Mouse (Mus musculus): ENCODE results near the gene Tmcc1. TPM values are rescaled to one million over a fixed set of nuclear protein-coding genes. Genes with fewer than 3 reads are reported as not detected.
A peak's percentile ranks its signal among the peaks of the same experiment; 100 is the strongest.

Tmcc1 gene
- polyA plus RNA-seq, 1 experiment from 2014 or later = 27.1 TPM

DNA sequence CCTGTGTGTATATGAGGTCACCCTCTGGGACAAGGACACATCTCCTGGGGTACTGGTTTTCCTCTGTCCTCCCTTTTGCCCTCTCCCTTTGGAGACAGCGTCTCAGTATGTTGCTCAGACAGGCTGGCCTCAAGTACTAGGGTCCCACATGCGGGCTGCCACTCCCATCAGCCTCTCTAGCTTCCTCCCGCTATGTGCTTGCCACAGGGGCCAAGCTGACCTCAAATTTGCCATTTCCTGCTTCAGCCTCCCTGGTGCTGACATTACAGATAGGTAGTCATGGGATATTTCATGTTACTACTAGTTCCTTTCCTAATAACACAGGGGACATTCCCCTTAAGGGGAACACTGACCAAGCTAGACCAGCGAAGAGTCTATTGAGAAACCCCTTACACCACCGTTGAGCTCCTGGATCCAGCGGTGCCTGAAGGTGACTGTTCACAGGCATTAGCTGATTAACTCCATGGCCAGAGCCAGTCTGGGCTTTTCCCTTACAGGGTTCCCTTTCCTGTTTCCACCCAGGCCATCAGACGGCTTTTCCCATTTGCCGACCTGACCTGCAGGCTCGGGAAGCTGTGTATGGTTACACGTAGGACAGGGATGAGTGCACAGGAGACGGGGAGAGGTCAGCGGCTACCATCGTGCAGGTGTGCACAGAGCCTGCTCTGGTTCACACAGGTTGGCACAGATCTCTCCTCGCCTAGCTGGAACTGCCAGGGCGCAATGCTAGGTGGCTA, 220.0 kb downstream of the Tmcc1 start:
- no peak overlapping the region for H3K4me3 ChIP-seq (ENCODE audit: low read depth, low read length)
- H3K27ac ChIP-seq (ENCODE audit: low read length) = no peak overlapping the region
- no peak overlapping the region for H3K9ac ChIP-seq (ENCODE audit: low read depth, low read length)
- no peak overlapping the region for H3K4me2 ChIP-seq (ENCODE audit: low read length)
- no peaks in the 10 kb centered on the region for H3K9me3 ChIP-seq (replicated peaks; ENCODE audit: control insufficient read depth, low read length, poor library complexity, severe bottlenecking)
- H3K4me1 ChIP-seq (ENCODE audit: control insufficient read depth, insufficient read depth, low read length) = no peaks in the 10 kb centered on the region
- no peak for ATAC-seq
- no peaks in the 10 kb centered on the region for H3K27me3 ChIP-seq (ENCODE audit: control insufficient read depth, insufficient read depth, low read depth, low read length)
- WGBS = 89% methylated on average over 15 of the region's 15 CpGs
- no peaks in the 10 kb centered on the region for H3K36me3 ChIP-seq (ENCODE audit: control insufficient read depth, insufficient read depth, low read length)

DNA sequence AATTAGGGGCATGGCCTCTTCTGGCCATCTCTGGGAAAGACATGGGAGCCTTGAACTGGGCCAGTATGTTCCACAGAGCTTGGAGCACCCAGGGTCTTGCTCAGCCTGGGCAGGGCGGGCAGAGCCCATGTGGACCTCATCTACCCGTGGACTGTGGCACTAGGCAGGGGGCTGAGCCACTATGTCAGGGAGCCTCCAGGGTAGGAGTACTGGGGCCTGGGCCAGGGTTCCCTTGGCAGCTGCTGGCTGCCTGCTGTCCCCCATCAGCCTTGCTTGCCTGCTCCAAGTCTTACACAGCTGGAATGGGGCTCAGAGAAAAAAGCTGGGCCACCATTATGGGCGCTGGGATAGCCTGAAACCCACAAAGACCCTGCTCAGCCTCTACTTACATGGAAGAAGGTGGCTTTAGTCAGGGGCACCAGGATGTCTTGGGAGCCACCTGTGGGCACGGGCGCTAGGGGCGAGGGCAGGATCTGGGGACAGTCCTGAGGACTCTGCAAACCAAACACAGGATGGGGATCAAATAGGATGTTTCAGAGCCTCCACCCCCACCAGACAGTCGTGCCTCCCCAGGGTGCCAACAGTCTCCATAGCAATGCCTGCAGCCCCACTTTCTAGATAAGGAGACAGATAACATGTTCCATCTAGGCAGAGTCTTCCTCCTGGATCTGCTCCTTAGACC, 221.1 kb downstream of the Tmcc1 start:
- H3K27ac ChIP-seq (ENCODE audit: low read length) = no peak overlapping the region
- H3K4me3 ChIP-seq (ENCODE audit: low read depth, low read length) = no peak overlapping the region
- no peak overlapping the region for H3K9ac ChIP-seq (ENCODE audit: low read depth, low read length)
- H3K4me1 ChIP-seq (ENCODE audit: control insufficient read depth, insufficient read depth, low read length) = no peaks in the 10 kb centered on the region
- H3K4me2 ChIP-seq (ENCODE audit: low read length) = no peak overlapping the region
- H3K9me3 ChIP-seq (replicated peaks; ENCODE audit: control insufficient read depth, low read length, poor library complexity, severe bottlenecking) = no peaks in the 10 kb centered on the region
- no peaks in the 10 kb centered on the region for H3K27me3 ChIP-seq (ENCODE audit: control insufficient read depth, insufficient read depth, low read depth, low read length)
- 74% methylated on average over 7 of the region's 7 CpGs for WGBS
- H3K36me3 ChIP-seq (ENCODE audit: control insufficient read depth, insufficient read depth, low read length) = no peaks in the 10 kb centered on the region
- no peak for ATAC-seq

DNA sequence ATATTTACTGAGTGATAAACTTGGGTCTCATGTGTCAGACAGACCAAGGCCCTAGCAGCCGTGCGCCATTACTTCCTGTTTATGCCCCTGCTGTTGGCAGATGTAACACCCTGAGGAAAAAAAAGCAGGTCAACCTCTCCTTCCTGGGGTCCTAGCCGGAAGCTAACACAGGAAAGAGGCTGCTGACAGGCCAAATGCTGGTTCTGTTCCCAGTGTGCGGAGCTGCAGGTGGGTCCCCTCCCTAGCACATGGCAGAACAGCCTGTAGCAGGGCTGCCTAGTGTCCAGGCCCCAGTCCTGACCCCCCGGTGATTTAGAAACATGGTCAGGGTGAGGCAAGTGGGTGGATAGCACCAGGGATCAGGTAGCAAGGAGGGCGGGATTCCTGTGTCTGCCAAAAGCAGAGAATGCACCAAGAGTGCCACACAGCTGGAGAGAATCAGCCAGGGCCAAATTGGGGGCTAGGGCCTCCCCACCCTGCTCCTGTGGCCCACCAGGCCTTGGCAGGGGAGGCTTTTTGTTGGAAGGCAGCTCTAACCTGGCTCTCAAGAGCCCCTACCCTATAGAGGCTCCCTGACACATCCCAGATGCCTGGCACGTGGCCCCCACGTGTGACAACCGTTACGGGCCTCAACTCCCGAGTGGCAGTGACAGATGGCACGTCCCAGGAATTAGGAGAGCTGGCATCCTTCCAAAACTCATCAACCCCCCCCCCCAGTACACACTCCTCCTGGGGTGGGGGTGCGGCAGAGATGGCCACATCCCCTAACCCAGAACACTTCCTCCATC, 221.8 kb downstream of the Tmcc1 start:
- 54% methylated on average over 13 of the region's 13 CpGs for WGBS
- Histone ChIP-seq H3K36me3 (ENCODE audit: control insufficient read depth, insufficient read depth, low read length) (no peaks in the 10 kb centered on the region), H3K9me3 (replicated peaks; ENCODE audit: control insufficient read depth, low read length, poor library complexity, severe bottlenecking) (no peaks in the 10 kb centered on the region), H3K4me2 (ENCODE audit: low read length) (no peak overlapping the region), H3K4me3 (ENCODE audit: low read depth, low read length) (no peak overlapping the region), H3K9ac (ENCODE audit: low read depth, low read length) (no peak overlapping the region), H3K27ac (ENCODE audit: low read length) (no peak overlapping the region), H3K27me3 (ENCODE audit: control insufficient read depth, insufficient read depth, low read depth, low read length) (no peaks in the 10 kb centered on the region), H3K4me1 (ENCODE audit: control insufficient read depth, insufficient read depth, low read length) (no peaks in the 10 kb centered on the region)
- no peak for ATAC-seq

DNA sequence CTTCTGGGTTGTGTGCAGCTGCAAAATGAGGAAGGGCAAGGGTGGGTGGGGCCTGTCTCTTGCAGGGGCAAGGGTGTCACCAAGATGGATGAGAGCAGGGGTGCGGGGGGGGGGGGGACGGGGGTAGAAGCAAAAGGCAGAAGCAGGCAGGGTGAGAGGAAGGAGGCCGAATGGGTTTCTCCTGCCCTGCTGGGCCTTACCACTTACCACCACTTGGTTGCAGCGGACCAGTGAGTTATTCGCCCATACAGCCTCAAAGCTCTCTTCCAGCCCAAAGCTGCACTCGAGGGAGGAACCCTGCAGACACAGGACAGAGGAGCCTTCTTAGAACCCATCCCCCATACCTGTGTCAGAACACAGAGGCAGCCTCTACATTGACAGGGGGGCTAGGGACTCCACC, 223.3 kb downstream of the Tmcc1 start:
- no peak overlapping the region for H3K4me3 ChIP-seq (ENCODE audit: low read depth, low read length)
- H3K9me3 ChIP-seq (replicated peaks; ENCODE audit: control insufficient read depth, low read length, poor library complexity, severe bottlenecking) = no peaks in the 10 kb centered on the region
- H3K27ac ChIP-seq (ENCODE audit: low read length) = no peak overlapping the region
- H3K4me1 ChIP-seq (ENCODE audit: control insufficient read depth, insufficient read depth, low read length) = no peaks in the 10 kb centered on the region
- WGBS = 71% methylated on average over 4 of the region's 6 CpGs
- H3K9ac ChIP-seq (ENCODE audit: low read depth, low read length) = no peak overlapping the region
- H3K27me3 ChIP-seq (ENCODE audit: control insufficient read depth, insufficient read depth, low read depth, low read length) = no peaks in the 10 kb centered on the region
- H3K36me3 ChIP-seq (ENCODE audit: control insufficient read depth, insufficient read depth, low read length) = no peaks in the 10 kb centered on the region
- H3K4me2 ChIP-seq (ENCODE audit: low read length) = no peak overlapping the region
- no peak for ATAC-seq

DNA sequence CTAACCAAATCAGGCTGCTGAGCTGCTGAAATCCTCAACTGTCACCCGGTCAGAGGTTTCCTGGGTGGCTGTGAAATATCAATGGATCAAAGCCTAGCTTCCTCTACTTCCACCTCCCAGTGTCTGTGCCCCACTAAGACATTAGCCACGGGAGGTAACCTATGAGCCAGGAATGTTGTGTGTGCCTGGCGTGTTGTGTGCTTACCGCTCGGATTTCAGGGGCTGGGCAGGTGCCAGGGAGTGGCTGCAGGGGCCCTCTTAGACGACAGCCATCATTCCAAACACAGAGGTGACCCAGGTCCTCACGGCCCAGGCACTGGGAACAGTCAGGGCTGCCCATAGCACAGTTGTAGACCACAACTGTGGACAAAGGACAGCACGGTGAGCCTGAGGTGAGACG, 224.2 kb downstream of the Tmcc1 start:
- no peaks in the 10 kb centered on the region for H3K9me3 ChIP-seq (replicated peaks; ENCODE audit: control insufficient read depth, low read length, poor library complexity, severe bottlenecking)
- H3K4me3 ChIP-seq (ENCODE audit: low read depth, low read length) = no peak overlapping the region
- no peak overlapping the region for H3K27ac ChIP-seq (ENCODE audit: low read length)
- no peaks in the 10 kb centered on the region for H3K36me3 ChIP-seq (ENCODE audit: control insufficient read depth, insufficient read depth, low read length)
- no peak overlapping the region for H3K9ac ChIP-seq (ENCODE audit: low read depth, low read length)
- 64% methylated on average over 9 of the region's 9 CpGs for WGBS
- H3K4me1 ChIP-seq (ENCODE audit: control insufficient read depth, insufficient read depth, low read length) = no peaks in the 10 kb centered on the region
- no peaks in the 10 kb centered on the region for H3K27me3 ChIP-seq (ENCODE audit: control insufficient read depth, insufficient read depth, low read depth, low read length)
- H3K4me2 ChIP-seq (ENCODE audit: low read length) = no peak overlapping the region
- 0 out of 2 replicates have a peak, but pooled peaks have one; percentile 4 for ATAC-seq

DNA sequence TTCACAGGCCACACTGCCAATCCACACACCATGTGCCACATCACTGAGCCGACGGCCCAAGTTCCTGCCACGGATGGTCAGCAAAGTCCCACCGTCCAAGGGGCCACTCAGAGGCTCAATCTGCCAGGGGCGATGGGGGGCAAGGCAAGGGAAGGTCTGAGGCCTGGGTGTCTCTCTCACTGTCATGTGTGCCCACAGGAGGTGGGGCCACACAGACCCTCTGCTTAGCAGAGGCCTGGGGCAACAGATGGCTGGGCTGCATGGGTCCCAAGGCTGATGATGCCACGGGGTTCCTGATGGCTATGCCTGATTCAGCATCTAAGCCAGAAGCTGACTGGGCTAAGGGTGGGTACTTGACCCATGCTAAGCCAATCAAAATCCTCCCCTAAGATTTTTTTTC, 224.6 kb downstream of the Tmcc1 start:
- ATAC-seq = peak; percentile 1; the same call in 1 of the 2 replicates
- H3K27me3 ChIP-seq (ENCODE audit: control insufficient read depth, insufficient read depth, low read depth, low read length) = no peaks in the 10 kb centered on the region

More for the DNA sequence above, 224.6 kb downstream of the Tmcc1 start:
- no peaks in the 10 kb centered on the region for H3K36me3 ChIP-seq (ENCODE audit: control insufficient read depth, insufficient read depth, low read length)
- WGBS = 72% methylated on average over 6 of the region's 6 CpGs
- no peaks in the 10 kb centered on the region for H3K4me1 ChIP-seq (ENCODE audit: control insufficient read depth, insufficient read depth, low read length)
- H3K27ac ChIP-seq (ENCODE audit: low read length) = no peak overlapping the region
- H3K9me3 ChIP-seq (replicated peaks; ENCODE audit: control insufficient read depth, low read length, poor library complexity, severe bottlenecking) = no peaks in the 10 kb centered on the region
- H3K4me2 ChIP-seq (ENCODE audit: low read length) = no peak overlapping the region
- no peak overlapping the region for H3K9ac ChIP-seq (ENCODE audit: low read depth, low read length)
- H3K4me3 ChIP-seq (ENCODE audit: low read depth, low read length) = no peak overlapping the region

Other genes with a start within 250 kb of the Tmcc1 start
- gene H1foo, start 248.5 kb downstream of the Tmcc1 start, polyA plus RNA-seq (2015; fragmentation: Nextera tagmentation; extraction: Ambion mirVana) = not detected in 2 replicates
- 7.5 and 7.7 TPM in 2 replicates for gene Plxnd1, start 198.5 kb downstream of the Tmcc1 start, polyA plus RNA-seq (2015; fragmentation: Nextera tagmentation; extraction: Ambion mirVana)
- 72.8 and 79.1 TPM in 2 replicates for gene Washc2, start 14.6 kb upstream of the Tmcc1 start, polyA plus RNA-seq (2015; fragmentation: Nextera tagmentation; extraction: Ambion mirVana)
- 8.2 TPM in 2 replicates for gene Zfand4, start 70.7 kb upstream of the Tmcc1 start, polyA plus RNA-seq (2015; fragmentation: Nextera tagmentation; extraction: Ambion mirVana)
- gene March8, start 144.5 kb upstream of the Tmcc1 start, polyA plus RNA-seq (2015; fragmentation: Nextera tagmentation; extraction: Ambion mirVana) = 66.9 and 67.8 TPM in 2 replicates